Mouse (Mus musculus): ENCODE measurements at regions not wholly inside any gene's neighbourhood (a gene's known extent, or its start where the extent isn't known, plus 50 kb on each side); places are given as distances from the start of the nearest gene placed in this dataset.

DNA sequence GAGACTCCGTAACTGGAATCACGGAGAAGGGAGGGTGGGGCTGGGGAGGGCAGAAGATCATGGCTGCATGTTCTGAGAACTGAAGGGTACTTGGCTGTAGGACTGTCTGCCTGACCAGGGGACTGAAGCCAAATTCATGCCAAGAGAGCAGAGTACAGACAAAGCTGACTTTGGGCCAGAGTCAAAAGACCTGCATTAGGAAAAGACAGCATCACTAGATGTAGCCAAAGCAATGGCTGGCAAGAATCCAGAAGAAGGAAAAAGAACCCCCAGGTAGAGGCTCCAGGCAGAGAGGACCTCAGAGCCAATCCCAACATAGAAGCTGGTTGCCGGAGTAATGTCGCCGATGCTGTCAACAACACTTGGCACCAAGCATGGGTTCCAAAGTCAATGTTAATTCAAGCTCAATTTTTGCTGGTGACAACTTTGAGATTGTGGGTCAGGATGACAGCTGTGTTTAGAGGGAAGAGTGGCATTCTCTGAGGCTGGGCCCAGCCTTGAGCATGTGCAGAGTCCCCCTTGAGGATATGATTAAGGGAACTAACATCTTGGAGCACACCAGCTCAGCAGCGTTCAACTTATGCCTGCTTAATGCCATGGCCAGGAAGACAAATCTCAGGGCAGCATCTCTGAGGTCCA lies 124.7 kb downstream of the Erv3 start:
- Histone ChIP-seq H3K36me3 (no peaks in the 10 kb centered on the region), H3K9me3 (no peaks in the 10 kb centered on the region), H3K4me2 (no peak overlapping the region), H3K9ac (no peak overlapping the region), H3K27ac (no peak overlapping the region), H3K27me3 (no peaks in the 10 kb centered on the region), H3K4me3 (no peak overlapping the region), H3K4me1 (no peaks in the 10 kb centered on the region)
- 88% methylated on average over 6 of the region's 6 CpGs for WGBS
- ATAC-seq (ENCODE audit: insufficient number of reproducible peaks, insufficient read depth, low FRiP score, low TSS enrichment, low read depth) = no peak

GRCm38 (mm10) chr2:131726533-131726932 lies 133.0 kb downstream of the Erv3 start:
- Histone ChIP-seq H3K27me3 (no peaks in the 10 kb centered on the region), H3K36me3 (no peaks in the 10 kb centered on the region), H3K27ac (no peak overlapping the region), H3K9ac (no peak overlapping the region), H3K4me1 (no peaks in the 10 kb centered on the region), H3K4me2 (no peak overlapping the region), H3K9me3 (peaks cover 25% of the 10 kb centered on the region), H3K4me3 (no peak overlapping the region)
- ATAC-seq (ENCODE audit: insufficient number of reproducible peaks, insufficient read depth, low FRiP score, low TSS enrichment, low read depth) = no peak
- 79% methylated on average over 3 of the region's 3 CpGs for WGBS

DNA sequence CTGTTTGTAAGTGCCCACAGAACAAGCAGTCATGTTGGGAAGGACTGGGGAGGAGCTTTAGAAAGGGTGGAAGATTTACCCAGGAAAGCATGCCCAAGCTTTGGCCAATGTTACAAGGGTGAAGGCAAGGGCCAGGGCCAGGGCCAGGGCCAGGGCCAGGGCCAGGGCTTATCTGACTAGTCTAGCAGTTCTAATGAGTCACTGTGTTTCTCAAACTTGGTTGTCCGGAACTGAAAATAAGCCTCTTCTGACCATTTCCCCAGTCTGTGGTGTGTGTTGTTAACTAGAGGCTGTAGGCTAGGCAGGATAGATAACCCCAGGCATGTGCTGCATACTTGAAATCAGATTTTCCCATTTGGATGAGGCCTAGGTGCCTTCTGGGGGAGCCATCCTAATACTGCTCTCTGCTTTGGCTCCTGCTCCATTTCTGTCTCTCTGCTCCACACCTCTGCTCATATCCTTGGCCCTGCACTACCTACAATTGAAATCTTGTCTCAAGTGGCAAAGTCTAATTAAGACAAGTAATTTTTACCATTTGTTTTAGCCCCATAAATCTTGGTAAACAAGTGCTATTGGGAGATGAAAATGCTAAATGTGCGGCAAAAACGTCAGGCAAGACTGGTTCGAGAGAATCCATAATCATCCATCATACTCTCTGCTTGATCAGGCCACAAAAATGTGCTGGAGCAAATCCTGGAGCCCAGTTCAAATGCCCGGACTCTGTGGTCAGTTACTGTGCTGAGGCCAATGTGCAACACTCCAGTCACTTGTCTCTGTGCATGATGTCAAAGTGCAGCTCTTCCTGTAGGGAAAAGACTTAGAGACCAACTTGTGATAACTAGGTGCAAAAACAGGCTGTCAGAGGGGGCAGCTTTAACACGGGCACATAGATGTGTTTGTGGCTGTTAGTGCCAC lies 137.7 kb downstream of the Erv3 start:
- ATAC-seq (ENCODE audit: insufficient number of reproducible peaks, insufficient read depth, low FRiP score, low TSS enrichment, low read depth) = no peak
- Histone ChIP-seq H3K36me3 (no peaks in the 10 kb centered on the region), H3K4me2 (no peak overlapping the region), H3K9ac (no peak overlapping the region), H3K9me3 (peaks cover 25% of the 10 kb centered on the region), H3K4me1 (no peaks in the 10 kb centered on the region), H3K4me3 (no peak overlapping the region), H3K27me3 (no peaks in the 10 kb centered on the region), H3K27ac (no peak overlapping the region)
- WGBS = 86% methylated on average over 6 of the region's 6 CpGs

DNA sequence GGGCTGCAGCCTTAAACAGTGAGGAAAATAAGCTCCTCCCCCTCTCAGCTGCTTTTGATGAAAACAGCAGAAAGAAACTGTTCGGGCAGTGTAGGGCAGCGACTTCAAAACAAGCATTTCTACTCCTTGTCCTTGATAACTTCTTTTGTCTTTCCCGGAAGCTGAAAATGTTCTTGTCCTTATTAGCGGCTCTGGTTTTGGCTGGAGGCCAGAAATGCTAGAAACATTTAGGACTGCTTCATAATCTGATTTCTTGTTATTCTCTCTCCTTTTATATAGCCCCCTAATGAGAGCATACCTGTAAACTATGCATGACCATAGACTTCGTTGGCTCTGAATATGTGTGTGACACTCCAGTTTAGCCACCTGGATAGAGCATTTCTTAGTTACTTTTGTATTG lies 142.0 kb downstream of the Erv3 start:
- Histone ChIP-seq H3K27me3 (no peaks in the 10 kb centered on the region), H3K4me2 (no peak overlapping the region), H3K9ac (no peak overlapping the region), H3K4me3 (no peak overlapping the region), H3K36me3 (no peaks in the 10 kb centered on the region), H3K27ac (no peak overlapping the region), H3K9me3 (no peaks in the 10 kb centered on the region), H3K4me1 (no peaks in the 10 kb centered on the region)
- WGBS = 78% methylated on average over 5 of the region's 5 CpGs
- no peak for ATAC-seq (ENCODE audit: insufficient number of reproducible peaks, insufficient read depth, low FRiP score, low TSS enrichment, low read depth)

DNA sequence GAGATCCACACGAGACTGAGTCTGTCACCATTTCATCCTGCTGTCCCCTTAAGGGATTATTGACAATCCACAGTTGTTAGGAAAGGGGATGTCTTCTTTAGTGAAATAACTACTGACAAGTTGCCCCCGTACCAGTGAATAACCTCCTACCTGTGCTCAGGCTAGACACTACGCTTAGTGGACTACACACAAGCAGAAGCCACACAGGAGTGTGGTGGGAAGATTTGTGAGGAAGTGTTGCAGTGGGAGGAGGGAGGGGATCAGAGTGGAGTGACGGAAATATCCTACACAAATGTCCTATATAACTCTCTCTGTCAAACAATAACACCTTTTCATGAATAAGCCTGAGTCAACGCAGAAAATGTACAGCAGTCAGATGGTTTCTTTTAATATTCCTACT lies 142.7 kb downstream of the Erv3 start:
- no peak for ATAC-seq (ENCODE audit: insufficient number of reproducible peaks, insufficient read depth, low FRiP score, low TSS enrichment, low read depth)
- Histone ChIP-seq H3K4me3 (no peak overlapping the region), H3K9me3 (no peaks in the 10 kb centered on the region), H3K4me1 (no peaks in the 10 kb centered on the region), H3K4me2 (no peak overlapping the region), H3K9ac (no peak overlapping the region), H3K36me3 (no peaks in the 10 kb centered on the region), H3K27me3 (no peaks in the 10 kb centered on the region), H3K27ac (no peak overlapping the region)
- WGBS = 83% methylated on average over 5 of the region's 5 CpGs

DNA sequence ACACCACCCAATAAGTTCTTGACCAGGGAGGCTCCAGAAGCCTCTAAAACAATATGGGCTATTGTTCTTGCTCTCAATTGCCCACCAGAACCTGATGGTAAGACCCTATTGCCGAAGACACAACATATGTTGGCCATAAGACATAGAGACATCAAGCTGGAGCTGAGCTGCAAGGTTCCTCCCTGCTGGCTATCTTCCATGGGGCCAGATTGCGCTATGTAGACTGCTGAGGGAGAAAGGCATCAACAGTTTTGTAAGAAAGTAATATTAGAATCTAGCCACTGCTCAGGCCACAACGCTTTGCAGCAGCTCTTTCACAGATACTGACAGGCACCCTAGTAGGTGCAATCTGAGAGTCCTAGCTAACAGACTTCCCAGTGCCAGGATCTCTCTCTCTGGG lies 144.2 kb downstream of the Erv3 start:
- WGBS = 83% methylated on average over 3 of the region's 3 CpGs

GRCm38 (mm10) chr2:131711886-131712285 lies 147.7 kb downstream of the Erv3 start:
- no peak overlapping the region for H3K9ac ChIP-seq
- no peaks in the 10 kb centered on the region for H3K4me1 ChIP-seq
- no peak overlapping the region for H3K4me2 ChIP-seq
- H3K36me3 ChIP-seq = no peaks in the 10 kb centered on the region
- no peak overlapping the region for H3K4me3 ChIP-seq
- ATAC-seq (ENCODE audit: insufficient number of reproducible peaks, insufficient read depth, low FRiP score, low TSS enrichment, low read depth) = no peak
- H3K27ac ChIP-seq = no peak overlapping the region
- H3K9me3 ChIP-seq = peaks cover 9% of the 10 kb centered on the region; the same call in 1 of the 2 replicates
- H3K27me3 ChIP-seq = no peaks in the 10 kb centered on the region

More for the DNA sequence above, 144.2 kb downstream of the Erv3 start:
- Histone ChIP-seq H3K4me2 (no peak overlapping the region), H3K4me3 (no peak overlapping the region), H3K9ac (no peak overlapping the region), H3K9me3 (peaks cover 6% of the 10 kb centered on the region; the same call in 1 of the 2 replicates), H3K36me3 (no peaks in the 10 kb centered on the region), H3K27ac (no peak overlapping the region), H3K27me3 (no peaks in the 10 kb centered on the region), H3K4me1 (no peaks in the 10 kb centered on the region)
- no peak for ATAC-seq (ENCODE audit: insufficient number of reproducible peaks, insufficient read depth, low FRiP score, low TSS enrichment, low read depth)

DNA sequence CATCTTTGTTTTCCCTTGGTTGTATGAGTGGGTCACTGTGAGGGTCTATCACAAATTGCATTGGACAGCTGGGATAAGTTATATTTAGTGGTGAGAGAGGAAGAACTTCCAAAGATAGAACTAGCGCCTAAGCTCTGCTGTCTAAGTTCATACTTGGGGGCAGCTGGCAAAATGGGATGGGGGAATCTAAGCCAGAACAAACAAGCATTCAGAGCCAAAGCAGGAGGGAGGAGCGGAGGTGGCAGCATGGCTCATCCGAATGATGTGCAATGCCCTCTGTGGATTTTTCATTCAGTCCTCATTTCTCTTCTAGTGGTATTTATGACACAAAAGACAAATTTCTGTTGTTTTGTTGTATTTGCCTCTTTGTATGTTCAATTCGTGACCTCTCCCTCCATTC lies 144.5 kb upstream of the Adra1d start:
- H3K4me3 ChIP-seq = no peak overlapping the region
- no peaks in the 10 kb centered on the region for H3K27me3 ChIP-seq
- ATAC-seq (ENCODE audit: insufficient number of reproducible peaks, insufficient read depth, low FRiP score, low TSS enrichment, low read depth) = no peak
- no peak overlapping the region for H3K9ac ChIP-seq
- 77% methylated on average over 4 of the region's 4 CpGs for WGBS
- no peaks in the 10 kb centered on the region for H3K4me1 ChIP-seq
- H3K27ac ChIP-seq = no peak overlapping the region
- H3K9me3 ChIP-seq = peaks cover 9% of the 10 kb centered on the region; the same call in 1 of the 2 replicates
- H3K36me3 ChIP-seq = no peaks in the 10 kb centered on the region
- H3K4me2 ChIP-seq = no peak overlapping the region

- peaks cover 14% of the 10 kb centered on the region for H3K4me1 ChIP-seq
- no peak for ATAC-seq (ENCODE audit: insufficient number of reproducible peaks, insufficient read depth, low FRiP score, low TSS enrichment, low read depth)
- no peaks in the 10 kb centered on the region for H3K27me3 ChIP-seq
- H3K27ac ChIP-seq = no peak overlapping the region
- no peak overlapping the region for H3K9ac ChIP-seq
- H3K4me3 ChIP-seq = no peak overlapping the region
- H3K4me2 ChIP-seq = no peak overlapping the region
- H3K9me3 ChIP-seq = no peaks in the 10 kb centered on the region
- no peaks in the 10 kb centered on the region for H3K36me3 ChIP-seq
Measured at GRCm38 (mm10) chr2:131704406-131704805, 142.3 kb upstream of the Adra1d start.

GRCm38 (mm10) chr2:131702146-131702545 lies 140.1 kb upstream of the Adra1d start:
- H3K9me3 ChIP-seq = no peaks in the 10 kb centered on the region
- H3K4me2 ChIP-seq = no peak overlapping the region
- H3K9ac ChIP-seq = no peak overlapping the region
- ATAC-seq (ENCODE audit: insufficient number of reproducible peaks, insufficient read depth, low FRiP score, low TSS enrichment, low read depth) = no peak
- H3K36me3 ChIP-seq = no peaks in the 10 kb centered on the region
- no peak overlapping the region for H3K4me3 ChIP-seq
- 80% methylated on average over 4 of the region's 4 CpGs for WGBS
- H3K27me3 ChIP-seq = no peaks in the 10 kb centered on the region
- no peak overlapping the region for H3K27ac ChIP-seq
- peaks cover 21% of the 10 kb centered on the region for H3K4me1 ChIP-seq

DNA sequence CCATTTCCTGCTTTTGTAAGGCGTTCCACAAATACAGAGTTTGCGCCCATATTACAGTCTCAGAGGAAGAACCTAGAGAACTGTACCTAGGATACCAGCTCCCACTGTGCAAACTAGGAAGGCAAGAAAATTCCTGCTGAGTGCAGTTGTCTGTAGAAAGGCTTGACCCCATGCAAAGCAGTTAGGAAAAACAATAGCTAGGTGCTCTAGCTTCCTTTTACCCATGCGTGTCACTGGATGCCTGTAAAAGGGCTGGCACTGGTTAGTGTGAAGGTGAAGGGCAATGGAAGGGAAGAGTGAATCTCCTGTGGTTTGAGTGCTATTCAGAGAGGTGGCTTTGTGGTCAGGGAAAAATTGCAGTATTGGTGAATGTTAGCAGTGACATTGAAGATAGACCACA lies 137.7 kb upstream of the Adra1d start:
- H3K4me1 ChIP-seq = peaks cover 21% of the 10 kb centered on the region
- H3K27ac ChIP-seq = no peak overlapping the region
- no peak overlapping the region for H3K4me2 ChIP-seq
- 73% methylated on average over 3 of the region's 3 CpGs for WGBS
- ATAC-seq (ENCODE audit: insufficient number of reproducible peaks, insufficient read depth, low FRiP score, low TSS enrichment, low read depth) = no peak
- H3K36me3 ChIP-seq = no peaks in the 10 kb centered on the region
- no peak overlapping the region for H3K4me3 ChIP-seq
- no peaks in the 10 kb centered on the region for H3K27me3 ChIP-seq
- H3K9me3 ChIP-seq = no peaks in the 10 kb centered on the region
- H3K9ac ChIP-seq = no peak overlapping the region

Data from embryonic facial prominence, embryonic 13.5 days (tissue).